Mouse (Mus musculus) heart, adult 18-20 months (tissue): ENCODE measurements at regions not wholly inside any gene's neighbourhood (a gene's known extent, or its start where the extent isn't known, plus 50 kb on each side); places are given as distances from the start of the nearest gene placed in this dataset.

Source experiments
- DNase-seq, 2 experiments: peaks; one replicate each; pipeline ENCODE4 v3.0.0; 2021 to 2022; ENCODE audit warnings: mixed read lengths in 1 of 2

DNA sequence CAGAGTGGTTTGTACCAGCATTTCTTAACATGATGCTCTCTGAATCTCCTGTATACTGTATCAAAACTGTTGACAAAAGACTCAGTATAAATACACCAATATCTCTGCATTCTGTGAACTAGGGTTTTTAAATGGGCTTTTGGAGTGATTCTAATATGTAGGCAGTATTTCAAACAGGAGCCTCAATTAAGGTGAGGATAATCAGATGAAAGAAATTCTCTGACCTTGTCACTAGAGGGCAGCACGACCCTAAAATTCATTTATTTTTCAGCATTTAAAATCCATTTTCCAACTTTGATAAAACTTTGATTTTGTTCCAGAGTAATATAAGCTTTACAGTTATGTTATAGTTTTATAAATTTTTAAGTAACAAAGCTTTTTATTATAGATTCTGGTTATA, 114.5 kb downstream of the Rfx6 start:
- DNase-seq = peak in 1 of 2 experiments; percentile 15

DNA sequence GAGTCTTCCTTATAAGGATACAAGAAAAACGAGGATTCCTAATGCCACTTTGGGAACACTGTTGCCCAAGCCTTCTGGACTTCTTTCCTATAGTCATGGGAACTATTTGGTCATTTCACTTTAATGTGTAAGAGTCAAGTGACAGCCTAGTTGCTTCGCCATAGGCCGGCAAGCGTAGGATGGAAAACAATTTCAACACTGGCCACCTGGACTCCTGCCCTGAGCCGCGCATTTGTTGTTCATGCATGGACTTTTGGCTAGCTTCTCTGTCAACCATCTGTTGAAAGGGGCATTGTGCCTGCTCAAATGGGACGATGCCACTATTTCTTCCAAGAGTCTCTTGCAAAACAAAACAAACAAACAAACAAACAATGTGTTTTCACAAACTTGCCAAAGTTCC, 116.3 kb downstream of the Rfx6 start:
- no peak for DNase-seq

DNA sequence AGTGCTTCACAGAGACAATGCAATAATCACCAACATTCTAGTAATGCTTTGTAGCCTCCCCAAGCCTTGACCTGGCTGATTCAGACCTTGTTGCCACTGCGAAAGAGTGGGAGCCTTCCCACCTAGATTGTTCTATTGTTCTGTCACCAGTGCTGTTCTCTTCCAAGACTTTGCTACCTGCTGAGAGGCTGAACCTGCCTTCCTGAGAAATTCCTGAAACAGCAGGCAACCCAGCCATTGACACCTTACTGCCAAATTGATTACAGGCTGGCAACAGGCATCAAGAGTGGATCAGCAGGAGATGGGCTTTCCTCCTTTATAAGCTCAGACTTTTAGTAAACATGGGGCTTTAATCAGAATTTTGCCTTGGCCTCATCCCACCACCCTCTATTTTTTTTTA, 139.1 kb downstream of the Rfx6 start:
- no peak for DNase-seq

DNA sequence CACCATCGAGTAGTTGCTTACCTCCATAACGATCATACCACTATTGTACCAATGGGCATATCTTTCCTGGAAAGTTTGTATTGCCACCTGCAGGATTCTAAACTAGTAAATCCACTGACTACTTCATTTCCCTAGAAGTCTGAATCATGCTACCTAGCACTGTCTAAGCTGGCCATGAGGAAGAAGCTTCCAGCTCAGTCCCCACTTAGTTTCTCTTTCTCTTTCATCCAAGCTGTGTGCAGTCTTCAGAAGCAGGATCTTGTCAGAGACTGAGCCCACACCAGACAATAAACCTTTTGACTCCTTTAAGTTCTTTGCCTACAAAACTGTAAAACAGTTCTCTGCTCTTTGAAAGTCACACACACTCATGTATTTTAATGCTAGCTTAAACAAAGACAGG, 146.3 kb downstream of the Rfx6 start:
- no peak for DNase-seq

DNA sequence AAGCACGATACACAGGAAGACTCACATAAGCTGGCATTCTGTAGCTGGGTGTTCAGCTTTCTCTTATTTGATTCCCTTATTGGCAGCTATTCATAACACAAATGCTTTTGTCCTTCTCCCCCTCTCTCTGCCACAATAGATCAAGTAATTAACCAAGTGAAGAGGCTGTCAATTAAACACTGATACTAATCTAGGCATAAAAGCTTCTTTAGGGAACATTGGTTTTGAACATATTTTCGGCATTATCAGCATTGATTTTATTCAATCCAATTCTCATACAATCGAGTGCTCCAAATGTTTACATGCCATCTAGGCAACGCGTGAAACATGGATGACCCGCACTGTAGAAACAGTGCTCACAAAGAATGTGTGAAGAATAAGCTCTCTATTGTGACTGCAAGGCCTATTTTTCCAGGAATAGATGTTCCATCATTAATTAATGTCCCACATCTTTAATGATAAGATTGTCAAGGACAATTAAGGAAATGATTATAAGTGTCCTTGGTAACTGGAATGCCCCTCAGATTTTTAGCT, 148.9 kb downstream of the Rfx6 start:
- no peak for DNase-seq

DNA sequence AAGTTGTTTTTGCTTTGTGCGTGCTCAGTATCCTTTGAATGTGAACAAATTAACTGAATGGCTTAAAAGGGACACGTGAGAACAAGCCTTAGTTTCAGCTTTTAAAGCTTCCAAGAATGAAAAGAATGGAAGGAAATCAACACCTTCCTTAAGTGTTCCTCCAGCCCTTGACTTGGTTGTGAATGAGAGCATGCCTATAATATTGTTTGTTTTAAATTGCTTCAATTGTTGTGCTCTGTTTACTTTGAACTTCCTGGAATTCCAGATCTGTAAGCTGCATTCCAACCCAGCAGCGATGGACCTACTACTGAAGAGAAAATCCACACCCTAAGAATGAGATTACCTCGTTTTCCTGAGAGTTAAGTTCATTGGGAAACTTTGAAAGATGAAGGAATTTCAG, 154.9 kb downstream of the Rfx6 start:
- DNase-seq = no peak

DNA sequence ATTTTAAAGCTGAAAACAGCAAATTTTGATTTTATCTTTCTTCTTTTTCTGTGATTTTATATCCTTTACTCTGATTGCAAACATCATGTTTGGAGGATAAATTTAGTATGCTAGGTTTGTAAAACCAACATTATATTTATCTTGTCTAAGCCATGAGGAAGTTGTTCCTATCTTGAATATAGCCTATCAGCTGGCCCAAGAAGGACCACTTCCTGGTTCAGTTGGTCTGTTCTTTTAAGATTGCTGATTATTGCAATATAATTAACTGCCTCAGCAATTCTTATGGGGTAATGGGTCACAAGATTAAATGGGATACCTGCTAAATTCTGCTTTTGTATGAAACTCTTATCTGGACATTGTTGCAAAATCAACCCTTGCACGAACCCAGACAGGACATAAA, 165.5 kb downstream of the Rfx6 start:
- no peak for DNase-seq

DNA sequence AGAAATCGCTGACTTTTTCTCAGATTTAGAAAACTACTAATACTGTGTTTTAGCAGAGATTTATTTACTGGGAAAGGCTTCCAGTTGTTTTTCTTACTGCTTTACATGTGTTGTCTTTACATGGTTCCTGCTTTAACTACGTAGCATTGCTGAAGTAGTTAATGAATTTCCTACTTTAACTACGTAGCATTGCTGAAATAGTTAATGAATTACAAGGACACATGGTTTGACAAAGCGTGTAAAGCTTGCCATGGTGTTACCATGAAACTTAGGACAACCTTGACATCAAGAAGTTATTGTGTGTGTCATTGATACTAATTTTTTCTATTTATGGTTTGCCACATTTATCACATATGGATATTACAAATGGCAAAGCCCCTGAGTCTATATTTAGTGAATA, 168.7 kb downstream of the Rfx6 start:
- DNase-seq = no peak

DNA sequence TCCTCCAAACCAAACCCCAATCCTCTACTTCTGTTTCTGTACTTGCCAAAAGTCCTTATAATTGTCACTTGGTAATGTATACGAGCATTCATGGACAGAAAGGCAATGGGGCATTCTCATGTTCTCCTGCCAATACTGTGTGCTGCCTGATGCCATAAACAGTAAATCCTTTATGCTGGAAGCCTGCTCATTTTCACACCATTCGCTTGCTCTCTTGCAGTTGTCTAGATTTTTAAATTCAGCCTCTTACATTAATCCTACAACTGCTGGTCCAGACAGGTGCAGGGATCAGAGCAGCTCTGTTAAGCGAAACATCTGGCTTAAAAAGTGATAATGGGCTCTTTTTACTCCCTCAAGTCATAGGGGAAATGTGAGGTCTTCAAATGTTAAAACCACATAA, 152.9 kb upstream of the Vgll2 start:
- DNase-seq = no peak

DNA sequence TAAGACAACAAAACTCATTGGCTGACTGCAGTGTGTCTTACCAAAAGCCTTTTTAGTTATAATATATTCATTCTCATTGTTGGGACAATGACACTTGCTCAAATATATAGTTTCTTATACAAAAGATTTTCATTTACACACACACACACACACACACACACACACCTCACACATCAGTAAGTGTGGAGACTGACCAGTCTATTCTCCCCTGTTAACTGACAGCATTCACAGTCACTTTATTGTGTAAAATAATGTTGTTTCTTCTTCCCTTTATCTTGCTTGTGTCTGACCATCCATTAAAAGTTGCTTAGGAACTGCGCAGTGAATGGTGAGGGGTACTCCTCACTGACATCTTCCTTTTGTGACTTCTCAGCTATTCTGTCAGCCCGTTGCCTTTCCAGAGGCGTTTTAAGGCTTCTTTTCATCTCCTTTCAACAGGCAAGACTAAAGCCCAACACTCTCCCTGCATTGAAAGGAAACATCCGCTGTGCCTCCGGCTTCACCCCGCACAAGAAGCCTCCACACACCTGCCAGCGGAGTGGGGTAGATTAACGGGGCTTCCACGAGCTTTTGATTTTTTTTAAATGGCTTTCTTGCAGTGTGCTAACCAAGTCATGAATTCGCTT, 111.1 kb upstream of the Vgll2 start:
- no peak for DNase-seq

DNA sequence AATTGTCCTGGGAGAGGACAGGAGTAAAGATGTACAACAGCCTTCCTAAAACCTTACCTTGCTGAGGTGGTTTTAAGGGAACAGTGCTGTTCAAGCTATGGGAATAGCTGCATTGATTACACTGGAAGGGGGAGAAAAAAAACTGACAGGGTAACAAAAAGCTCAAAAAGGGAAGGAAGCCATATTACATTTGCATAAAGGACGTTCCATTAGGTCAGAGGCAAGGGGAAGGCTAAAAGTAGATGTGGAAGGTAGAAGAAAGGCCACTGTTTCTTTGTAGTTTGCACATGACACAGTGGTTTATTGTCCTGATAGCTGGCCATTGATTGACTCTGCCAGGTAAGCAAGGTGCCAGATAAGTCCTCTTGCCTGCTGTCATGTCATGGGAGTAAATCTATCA, 110.2 kb upstream of the Vgll2 start:
- DNase-seq = no peak

DNA sequence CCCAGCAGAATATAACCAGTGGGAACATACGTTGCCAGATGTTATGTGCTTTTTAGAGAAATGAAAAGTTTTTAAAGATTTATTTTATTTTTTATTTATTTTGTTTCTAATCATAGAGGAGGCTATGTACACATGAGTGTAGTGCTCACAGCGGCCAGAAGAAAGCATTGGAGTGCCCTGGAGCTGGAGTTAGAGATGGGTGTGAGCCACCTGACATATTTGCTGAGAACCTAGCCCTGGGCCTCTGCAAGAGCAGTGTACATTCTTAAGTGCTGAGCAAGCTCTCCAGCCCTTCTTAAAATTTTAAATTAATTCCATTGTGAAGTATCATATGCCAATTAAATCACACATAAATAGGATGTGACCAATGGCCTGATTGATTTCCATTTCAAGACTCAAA, 95.7 kb upstream of the Vgll2 start:
- no peak for DNase-seq

DNA sequence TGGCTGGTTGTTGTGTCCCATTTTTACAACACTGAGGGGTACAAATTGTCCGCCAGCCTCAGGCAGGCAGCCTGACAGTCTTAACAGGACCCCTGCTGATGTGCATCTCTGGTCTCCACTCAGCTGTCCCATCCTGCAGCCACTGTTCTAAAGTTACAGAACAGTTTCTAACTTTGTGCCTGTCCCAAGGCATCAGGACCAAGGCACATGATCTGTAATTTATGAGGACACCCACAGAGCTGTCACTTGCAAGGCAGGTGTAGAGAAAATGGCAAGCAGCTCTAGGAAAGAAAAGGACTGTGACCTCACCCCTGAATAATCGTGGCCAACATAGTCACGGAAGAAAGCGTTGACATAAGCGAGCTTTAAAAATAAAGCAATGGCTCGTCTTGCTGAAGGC, 93.0 kb upstream of the Vgll2 start:
- no peak for DNase-seq

DNA sequence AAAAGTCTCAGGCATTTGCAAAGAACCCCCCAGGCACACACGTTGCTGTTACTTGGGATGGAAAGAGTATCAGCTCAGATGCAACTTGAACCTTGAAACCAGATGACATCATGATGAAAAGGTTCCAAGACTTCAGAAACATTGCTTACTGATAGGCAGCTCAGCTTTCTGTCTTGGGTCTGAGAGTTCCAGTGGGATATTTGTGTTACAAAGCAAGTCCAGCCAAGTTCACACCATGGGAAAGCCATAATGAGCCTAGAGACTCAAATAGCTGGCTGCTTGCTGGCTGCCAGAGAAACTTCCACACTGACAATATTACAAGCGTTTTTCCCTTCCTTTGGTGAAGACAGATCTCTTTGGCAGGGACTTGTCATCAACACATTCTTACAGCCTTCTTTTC, 92.0 kb upstream of the Vgll2 start:
- peak in 1 of 2 experiments; percentile 41 for DNase-seq

DNA sequence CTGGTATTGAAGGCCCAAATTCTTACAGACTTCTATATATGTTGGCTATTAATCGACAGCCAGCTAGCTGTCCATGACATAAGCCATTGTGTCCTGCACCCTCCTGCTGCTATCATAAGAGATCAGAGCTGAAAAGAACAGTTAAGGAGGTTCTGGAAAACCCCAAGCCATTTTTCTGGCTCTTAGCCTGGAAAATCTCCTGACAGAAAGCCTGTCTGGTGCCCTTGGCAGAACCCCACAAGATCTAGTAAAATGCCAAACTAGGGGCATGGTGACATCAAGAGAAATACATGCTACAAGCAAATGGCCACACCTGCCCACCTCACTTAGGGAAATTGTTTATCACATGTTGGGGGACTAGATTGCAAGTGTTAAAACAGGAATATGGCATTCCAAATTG, 91.6 kb upstream of the Vgll2 start:
- DNase-seq = peak; percentile 52 to 73

DNA sequence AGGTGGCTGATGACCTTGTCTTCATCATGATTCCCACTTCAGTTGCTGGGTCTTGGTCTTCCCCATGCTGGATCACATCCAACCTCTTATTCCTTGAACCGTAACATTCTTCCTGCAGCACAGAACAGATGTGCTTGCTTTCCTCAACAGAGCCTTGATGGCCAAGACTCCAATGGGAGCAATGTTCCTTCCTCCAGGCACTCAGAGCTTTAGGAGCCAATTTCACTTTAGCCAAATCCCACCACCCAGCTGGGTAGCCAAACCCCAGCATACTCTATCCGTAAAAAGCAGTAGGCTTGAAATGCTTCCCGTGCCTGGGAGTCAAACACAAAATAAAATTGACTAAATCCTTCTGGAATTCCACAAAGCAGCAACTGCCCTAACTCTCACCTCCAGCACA, 86.8 kb upstream of the Vgll2 start:
- no peak for DNase-seq

DNA sequence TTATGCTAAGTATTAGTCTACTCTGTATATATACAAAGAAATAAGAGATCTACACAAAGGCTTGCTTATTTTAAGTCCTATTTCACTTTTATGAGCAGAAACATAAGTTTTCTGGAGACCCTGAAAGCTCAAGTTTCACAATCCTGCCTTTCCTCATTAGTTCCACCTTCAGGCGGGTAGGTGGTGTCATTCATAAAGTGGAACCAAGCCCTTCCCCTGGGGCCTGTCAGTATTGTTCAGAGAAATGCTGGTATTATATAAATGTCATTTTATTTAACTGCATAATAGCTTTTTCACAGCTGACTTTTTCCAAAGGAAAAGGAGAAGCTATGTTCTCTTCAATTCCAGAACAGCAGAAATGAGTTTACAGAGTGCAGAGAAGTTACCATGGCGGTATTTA, 81.1 kb upstream of the Vgll2 start:
- DNase-seq = no peak

DNA sequence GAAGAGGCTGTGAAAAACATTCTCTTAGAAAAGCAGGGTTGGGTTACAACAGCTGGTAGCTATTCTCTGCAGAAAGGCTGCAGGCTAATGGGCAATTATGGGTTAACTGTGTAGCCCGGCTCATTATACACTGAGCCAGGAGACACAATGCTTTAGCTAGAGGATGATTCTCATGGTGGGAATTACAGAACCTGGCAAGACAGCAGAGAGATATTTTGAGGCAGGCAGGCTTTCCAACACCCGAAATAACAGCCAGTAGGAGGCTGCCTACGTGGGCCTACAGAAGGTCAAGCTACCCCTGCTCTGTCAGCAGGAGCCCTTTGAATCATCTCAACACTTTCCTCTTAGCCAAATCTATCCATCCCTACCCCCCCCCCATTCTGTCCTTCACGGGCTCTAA, 76.6 kb upstream of the Vgll2 start:
- DNase-seq = peak; percentile 40 to 67

DNA sequence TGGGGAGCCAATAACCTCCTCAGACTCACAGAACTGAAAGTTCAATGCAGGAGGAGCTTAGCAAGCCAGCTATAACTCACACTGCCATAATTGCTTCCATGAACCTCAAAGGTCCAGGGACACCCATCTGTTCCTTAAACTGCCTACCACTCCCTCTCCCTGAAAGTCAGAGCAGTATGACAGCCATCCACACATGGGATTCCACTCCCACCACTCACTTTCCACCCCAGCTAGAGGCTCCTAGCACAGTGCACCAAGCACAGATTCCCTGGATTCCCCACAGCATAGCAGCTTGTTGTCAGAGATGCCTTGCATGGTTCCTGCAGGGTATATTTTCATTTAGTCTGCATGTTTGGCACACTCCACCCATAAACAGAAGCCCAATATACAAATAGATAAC, 76.1 kb upstream of the Vgll2 start:
- no peak for DNase-seq

DNA sequence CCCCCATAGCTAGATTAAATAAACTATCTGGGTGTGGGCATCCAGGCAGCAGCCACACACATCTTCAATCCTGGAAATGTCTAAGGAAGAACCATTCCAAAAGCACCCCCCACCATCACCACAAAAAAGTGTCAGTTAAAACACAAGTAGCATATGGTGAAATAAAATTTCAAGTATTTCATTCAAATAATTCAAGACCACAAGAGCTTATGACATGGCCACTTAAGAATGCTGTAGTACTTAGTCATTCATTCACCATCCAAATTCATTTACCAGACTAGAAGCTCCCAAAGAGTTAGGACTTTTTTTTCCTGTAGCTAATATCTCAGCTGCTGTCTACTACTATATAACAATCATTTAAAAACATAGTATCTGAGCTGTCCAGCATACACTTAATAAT, 75.4 kb upstream of the Vgll2 start:
- no peak for DNase-seq

DNA sequence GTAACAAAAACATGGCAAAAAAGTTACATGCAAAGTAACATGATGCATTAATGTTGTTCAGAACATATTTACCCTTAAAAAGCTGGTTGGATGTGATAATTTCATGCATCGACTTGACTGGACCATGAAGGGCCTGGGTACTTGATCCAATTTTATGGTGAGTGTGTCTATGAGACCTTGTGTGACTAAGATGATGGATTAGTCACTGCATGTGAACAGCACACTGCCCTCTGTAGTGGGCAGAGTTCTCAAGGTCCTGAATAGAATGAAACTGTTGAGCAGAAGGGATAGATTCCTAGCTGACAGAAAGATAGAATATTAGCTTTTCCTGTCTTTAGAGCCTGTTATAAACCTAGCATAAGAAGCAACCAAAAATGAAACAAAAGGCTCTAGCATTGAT, 72.3 kb upstream of the Vgll2 start:
- no peak for DNase-seq

DNA sequence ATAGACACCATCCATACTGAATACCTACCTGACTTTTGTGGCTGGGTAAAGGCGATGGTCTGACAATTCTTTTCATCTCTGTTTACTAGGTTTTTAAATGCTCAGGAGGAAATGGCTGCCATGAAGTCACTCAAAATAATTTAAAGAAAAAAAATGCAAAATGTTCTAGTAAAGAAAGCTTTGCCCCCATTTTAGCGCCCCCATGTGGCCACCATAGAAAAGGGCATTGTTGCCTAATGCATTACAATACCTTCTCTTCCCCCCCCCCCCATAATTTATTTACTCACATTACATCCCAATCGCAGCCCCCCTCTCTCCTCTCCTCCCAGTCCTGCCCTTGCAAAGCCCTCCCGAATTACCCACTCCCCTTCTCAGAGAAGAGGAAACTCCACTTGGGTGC, 70.3 kb upstream of the Vgll2 start:
- no peak for DNase-seq

DNA sequence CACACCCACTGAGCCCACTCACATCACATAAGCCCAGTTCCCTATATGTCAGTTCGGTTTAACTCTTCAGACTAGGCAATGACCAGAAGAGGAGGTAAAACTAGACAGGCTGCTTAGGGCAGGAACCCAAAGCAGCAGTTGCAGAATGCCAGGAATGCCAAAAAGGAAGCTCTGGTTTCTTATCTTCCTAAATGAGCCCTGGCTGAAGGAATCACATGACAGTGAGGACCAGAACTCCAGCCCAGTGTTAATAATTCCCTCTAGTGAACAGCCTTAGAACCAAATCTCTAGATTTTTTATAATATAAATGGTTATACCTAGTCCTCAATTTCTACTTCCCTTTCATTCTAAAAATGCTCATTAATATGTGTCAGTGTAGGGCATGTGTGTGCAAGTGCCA, 65.8 kb upstream of the Vgll2 start:
- DNase-seq = no peak

DNA sequence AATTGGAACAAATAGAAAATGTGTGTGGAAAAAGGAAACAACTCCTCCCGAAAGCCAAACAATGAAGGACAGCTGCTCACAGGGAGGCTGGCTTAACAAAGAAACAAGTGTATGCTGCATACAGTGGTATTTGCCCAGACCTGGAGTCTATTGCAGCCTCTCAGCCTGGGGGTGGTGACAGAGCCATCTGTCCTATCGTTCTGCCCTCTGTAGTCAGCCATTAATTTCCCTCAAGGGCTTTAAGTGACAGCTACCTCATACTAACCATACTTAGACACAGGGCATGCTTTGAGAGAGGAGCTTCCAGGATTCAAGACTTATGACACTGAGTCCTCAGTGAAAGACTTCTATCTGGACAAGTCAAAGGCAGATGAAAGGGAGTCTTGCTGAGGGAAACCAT, 60.8 kb upstream of the Vgll2 start:
- no peak for DNase-seq

DNA sequence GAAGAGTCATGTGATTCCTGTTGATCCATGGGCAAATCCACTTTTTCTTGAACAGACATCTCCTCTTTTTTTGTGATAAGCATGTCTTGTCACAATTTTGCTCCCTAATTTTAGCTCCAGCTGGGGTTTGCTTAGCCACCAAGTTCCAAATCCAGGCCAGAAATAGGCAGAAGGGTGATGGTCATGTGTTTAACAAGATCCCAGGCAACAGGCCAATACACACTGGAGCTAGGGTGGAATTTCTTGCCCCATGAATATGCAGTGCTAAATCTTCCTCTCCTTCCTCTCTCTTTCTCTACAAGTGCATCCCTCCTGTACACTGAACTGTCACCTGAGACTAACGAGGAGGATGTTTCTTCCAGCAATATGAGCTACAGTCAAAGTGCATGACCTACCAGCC, 58.6 kb upstream of the Vgll2 start:
- DNase-seq = peak; percentile 36 to 56
